In the genomic region with DNA sequence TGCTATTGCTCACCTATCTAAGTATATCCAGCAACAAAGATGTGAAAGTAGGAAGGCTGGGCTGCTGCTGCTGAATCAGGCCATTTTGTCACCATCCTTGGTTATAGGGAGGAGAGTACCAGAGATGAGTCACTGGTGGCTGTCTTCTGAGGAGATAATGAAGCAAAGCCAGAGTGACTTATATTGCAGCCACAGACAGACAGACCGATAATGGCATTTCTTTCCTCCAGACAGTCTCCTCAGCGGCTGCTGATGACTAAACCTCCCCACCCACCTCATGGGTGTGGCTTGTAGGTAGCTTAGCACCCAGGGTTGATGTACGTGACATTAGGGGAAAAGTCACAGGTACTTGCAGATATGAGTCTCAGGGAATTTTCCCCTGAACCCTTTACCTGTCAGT, we compare ENCODE assay signal across 17 mouse cellular contexts.
DNase-seq lines count a peak whose midpoint lies in the region; ATAC-seq and TF ChIP-seq lines count a peak whose summit lies in the region.
"Had no signal": no experiment of that assay in that cellular context is flagged by ENCODE, and none has a peak within 500 bp of the region (broad histone marks: within the 10 kb centered on the region; RNA-seq: fewer than 3 reads in every experiment).

No protein-coding gene starts in this region.

- H3K9me3 ChIP-seq in intestine, embryonic 16.5 days (ENCODE audit: control insufficient read depth, low read length): no peaks in the 10 kb centered on the region
- H3K9me3 ChIP-seq in stomach, postnatal 0 days (ENCODE audit: control insufficient read depth, low read length): no peaks in the 10 kb centered on the region
- H3K9me3 ChIP-seq: forebrain, embryonic 12.5 days; megakaryocyte, embryonic 14.5 days had no signal

- no peak overlapping the region for H3K4me3 ChIP-seq in intestine, embryonic 16.5 days (ENCODE audit: low read length)
- H3K4me3 ChIP-seq in stomach, postnatal 0 days (ENCODE audit: low read depth, low read length): no peak overlapping the region
- H3K4me3 ChIP-seq: forebrain, embryonic 12.5 days; megakaryocyte, embryonic 14.5 days had no signal

- H3K9ac ChIP-seq in intestine, embryonic 16.5 days (ENCODE audit: low read depth, low read length): no peak overlapping the region
- H3K9ac ChIP-seq in stomach, postnatal 0 days (ENCODE audit: low read length): no peak overlapping the region
- H3K9ac ChIP-seq: forebrain, embryonic 12.5 days had no signal

- H3K36me3 ChIP-seq in intestine, embryonic 16.5 days (ENCODE audit: control insufficient read depth, insufficient read depth, low read length): no peaks in the 10 kb centered on the region
- H3K36me3 ChIP-seq in stomach, postnatal 0 days (ENCODE audit: control insufficient read depth, insufficient read depth, low read length): no peaks in the 10 kb centered on the region
- H3K36me3 ChIP-seq: forebrain, embryonic 12.5 days had no signal

- no peak for DNase-seq in frontal cortex, postnatal 36 days (ENCODE audit: low spot score in 2 of 2)
- peak; percentile 14 for DNase-seq in MN1 (ENCODE audit: low spot score)
- DNase-seq in stomach, postnatal 0 days (ENCODE audit: low spot score): peak; percentile 69
- DNase-seq in lung, postnatal 25 days (ENCODE audit: low spot score): no peak
- no peak for DNase-seq in urinary bladder, postnatal 10 days (ENCODE audit: low spot score)
- DNase-seq in kidney, postnatal 14 days: no peak
- DNase-seq: adrenal gland, postnatal 36 days; B cell, adult 2 months; cerebellum, adult 11-12 months; heart, postnatal 14 days; lung, adult 2 months; thymus, adult 18-20 months had no signal

- H3K27me3 ChIP-seq in intestine, embryonic 16.5 days (replicated peaks; ENCODE audit: control insufficient read depth, insufficient read depth, low read length): no peaks in the 10 kb centered on the region
- no peaks in the 10 kb centered on the region for H3K27me3 ChIP-seq in stomach, postnatal 0 days (ENCODE audit: control insufficient read depth, insufficient read depth, low read length)
- H3K27me3 ChIP-seq: megakaryocyte, embryonic 14.5 days had no signal

- TF ChIP-seq CTCF in stomach, postnatal 0 days (IDR thresholded peaks at IDR 0.05; ENCODE audit: low read depth): no peak

- H3K27ac ChIP-seq in intestine, embryonic 16.5 days (ENCODE audit: low read length): no peak overlapping the region
- no peak overlapping the region for H3K27ac ChIP-seq in stomach, postnatal 0 days (replicated peaks)
- H3K27ac ChIP-seq: forebrain, embryonic 12.5 days; hindbrain, postnatal 0 days had no signal

- no peak overlapping the region for H3K4me2 ChIP-seq in intestine, embryonic 16.5 days (ENCODE audit: low read depth, low read length)
- no peak overlapping the region for H3K4me2 ChIP-seq in stomach, postnatal 0 days (replicated peaks; ENCODE audit: low read depth)
- H3K4me2 ChIP-seq: forebrain, embryonic 12.5 days had no signal

- ATAC-seq in frontal cortex, adult (ENCODE audit: low TSS enrichment): peak; percentile 73
- peak; percentile 72 for ATAC-seq in intestine, embryonic 16.5 days
- peak; percentile 83 for ATAC-seq in stomach, postnatal 0 days (ENCODE audit: low FRiP score, low TSS enrichment)
- ATAC-seq: hindbrain, postnatal 0 days had no signal

- TF ChIP-seq EP300 in stomach, postnatal 0 days (optimal IDR thresholded peaks at IDR 0.05): no peak

- WGBS in intestine, embryonic 16.5 days: 60% methylated on average over 3 of the region's 3 CpGs
- WGBS in stomach, postnatal 0 days: 54% methylated on average over 3 of the region's 3 CpGs

- no peaks in the 10 kb centered on the region for H3K4me1 ChIP-seq in intestine, embryonic 16.5 days (ENCODE audit: control insufficient read depth, insufficient read depth, low read length)
- peaks cover 2% of the 10 kb centered on the region; the same call in 1 of the 2 replicates for H3K4me1 ChIP-seq in stomach, postnatal 0 days (replicated peaks; ENCODE audit: control insufficient read depth, insufficient read depth)

Comparison
In these comparisons a context has a peak if more than half of its experiments do, and no peak if none do; other contexts are left out.
1. DNase-seq: peak in MN1 (single experiment) and stomach, postnatal 0 days (single experiment); none in frontal cortex, postnatal 36 days (0 of 2), lung, postnatal 25 days (single experiment), urinary bladder, postnatal 10 days (single experiment) and kidney, postnatal 14 days (single experiment).
2. Peak in every context shown above with its lines, with median percentiles within 50 percentile points of each other: ATAC-seq.